Mouse (Mus musculus): Measurements from ENCODE around the gene Znhit1.

- no peak for TF ChIP-seq GATA1 (IDR thresholded peaks at IDR 0.05; ENCODE audit: borderline replicate concordance, low read length)
- no peak for TF ChIP-seq FLI1 (IDR thresholded peaks at IDR 0.05; ENCODE audit: low read length)
These were observed 51.1 kb downstream of the Znhit1 start for GRCm38 (mm10) chr5:136936750-136937149.

Data from megakaryocyte, embryonic 14.5 days (primary cell).